Mouse (Mus musculus): Measurements from ENCODE around the gene Ksr2. TPM values are rescaled to one million over a fixed set of nuclear protein-coding genes. Genes with fewer than 3 reads are reported as not detected.
"Not testable (repeated sequence)": the region's sequence is repeated elsewhere in the genome, so short reads cannot be mapped to it uniquely, and the experiment has no call there.

The Ksr2 gene
- 9.1 and 9.4 TPM in 2 replicates for polyA plus RNA-seq (2012; rRNA removed)

GRCm38 (mm10) chr5:117413507-117414501, at the start of gene Ksr2:
Ksr2 (plus strand) TSS chr5:117414000.
- peak; percentile 40 to 73 for DNase-seq (ENCODE audit: extremely low spot score in 1 of 2, low spot score in 1 of 2)

- no peak for DNase-seq (ENCODE audit: extremely low spot score in 1 of 2, low spot score in 1 of 2)
These were observed 49.0 kb upstream of the Ksr2 start for GRCm38 (mm10) chr5:117364821-117365220.

- DNase-seq (ENCODE audit: extremely low spot score in 1 of 2, low spot score in 1 of 2): no peak
These were observed 47.8 kb upstream of the Ksr2 start for GRCm38 (mm10) chr5:117365904-117366561.

- DNase-seq (ENCODE audit: extremely low spot score in 1 of 2, low spot score in 1 of 2): no peak
These were observed 46.6 kb upstream of the Ksr2 start for GRCm38 (mm10) chr5:117367206-117367605.

GRCm38 (mm10) chr5:117370592-117370991, 43.2 kb upstream of the Ksr2 start:
- DNase-seq (ENCODE audit: extremely low spot score in 1 of 2, low spot score in 1 of 2): no peak

- no peak for DNase-seq (ENCODE audit: extremely low spot score in 1 of 2, low spot score in 1 of 2)
These were observed 40.4 kb upstream of the Ksr2 start for GRCm38 (mm10) chr5:117373418-117373817.

- DNase-seq (ENCODE audit: extremely low spot score in 1 of 2, low spot score in 1 of 2): peak; percentile 37 to 66
These were observed 39.3 kb upstream of the Ksr2 start for GRCm38 (mm10) chr5:117374372-117375049.

GRCm38 (mm10) chr5:117376331-117376761, 37.5 kb upstream of the Ksr2 start:
- no peak for DNase-seq (ENCODE audit: extremely low spot score in 1 of 2, low spot score in 1 of 2)

GRCm38 (mm10) chr5:117377731-117378130, 36.1 kb upstream of the Ksr2 start:
- DNase-seq (ENCODE audit: extremely low spot score in 1 of 2, low spot score in 1 of 2): not testable (repeated sequence)

- DNase-seq (ENCODE audit: extremely low spot score in 1 of 2, low spot score in 1 of 2): no peak
These were observed 33.6 kb upstream of the Ksr2 start for GRCm38 (mm10) chr5:117380199-117380598.

- DNase-seq (ENCODE audit: extremely low spot score in 1 of 2, low spot score in 1 of 2): no peak
These were observed 32.0 kb upstream of the Ksr2 start for GRCm38 (mm10) chr5:117381785-117382184.

GRCm38 (mm10) chr5:117383198-117383597, 30.6 kb upstream of the Ksr2 start:
- no peak for DNase-seq (ENCODE audit: extremely low spot score in 1 of 2, low spot score in 1 of 2)

GRCm38 (mm10) chr5:117388296-117388751, 25.5 kb upstream of the Ksr2 start:
- DNase-seq (ENCODE audit: extremely low spot score in 1 of 2, low spot score in 1 of 2): no peak

GRCm38 (mm10) chr5:117388877-117389276, 24.9 kb upstream of the Ksr2 start, which contains the start of gene Rfc5:
Rfc5 (minus strand) TSS chr5:117389047.
- DNase-seq (ENCODE audit: extremely low spot score in 1 of 2, low spot score in 1 of 2): peak; percentile 88 to 96

GRCm38 (mm10) chr5:117390895-117391294, 22.9 kb upstream of the Ksr2 start:
- DNase-seq (ENCODE audit: extremely low spot score in 1 of 2, low spot score in 1 of 2): no peak

GRCm38 (mm10) chr5:117395834-117396233, 18.0 kb upstream of the Ksr2 start:
- DNase-seq (ENCODE audit: extremely low spot score in 1 of 2, low spot score in 1 of 2): no peak

- DNase-seq (ENCODE audit: extremely low spot score in 1 of 2, low spot score in 1 of 2): no peak
These were observed 17.2 kb upstream of the Ksr2 start for GRCm38 (mm10) chr5:117396596-117397014.

- DNase-seq (ENCODE audit: extremely low spot score in 1 of 2, low spot score in 1 of 2): no peak
These were observed 16.4 kb upstream of the Ksr2 start for GRCm38 (mm10) chr5:117397371-117397770.

GRCm38 (mm10) chr5:117398007-117398550, 15.7 kb upstream of the Ksr2 start:
- no peak for DNase-seq (ENCODE audit: extremely low spot score in 1 of 2, low spot score in 1 of 2)

- no peak for DNase-seq (ENCODE audit: extremely low spot score in 1 of 2, low spot score in 1 of 2)
These were observed 14.5 kb upstream of the Ksr2 start for GRCm38 (mm10) chr5:117399281-117399680.

Data from frontal cortex, adult 2 months (tissue).